Mouse (Mus musculus) heart, adult 8-10 months (tissue): ENCODE results near the gene Pelo. TPM values are rescaled to one million over a fixed set of nuclear protein-coding genes. Genes with fewer than 3 reads are reported as not detected.

Experiments
- DNase-seq: peaks from one replicate; pipeline ENCODE4 v3.0.0; 2022; ENCODE audit warnings: low spot score
- total RNA-seq, 4 experiments: library from RNA; stranded (reverse); gene quantifications; 2 replicates each; pipeline ENCODE4 v1.2.4; 2022

The Pelo gene
- total RNA-seq, 4 experiments from 2014 or later: 14.1 to 19.2 (median 17.9) TPM

- no peak for DNase-seq
Measured at GRCm38 (mm10) chr13:115096965-115097364, 7.0 kb upstream of the Pelo start.

- peak; percentile 45 for DNase-seq
Measured at GRCm38 (mm10) chr13:115096216-115096615, 6.2 kb upstream of the Pelo start.

GRCm38 (mm10) chr13:115095392-115095791 is 5.4 kb upstream of the Pelo start:
- DNase-seq: no peak

- DNase-seq: no peak
Measured at GRCm38 (mm10) chr13:115091511-115091910, 1.5 kb upstream of the Pelo start.

GRCm38 (mm10) chr13:115090977-115091445 is 1.0 kb upstream of the Pelo start:
- DNase-seq: no peak

- no peak for DNase-seq
Measured at GRCm38 (mm10) chr13:115089395-115090025, 476 bp downstream of the Pelo start.

- DNase-seq: no peak
Measured at GRCm38 (mm10) chr13:115089020-115089394, 979 bp downstream of the Pelo start.

- DNase-seq: no peak
Measured at GRCm38 (mm10) chr13:115085974-115086373, 4.0 kb downstream of the Pelo start.

GRCm38 (mm10) chr13:115082339-115082738 is 7.6 kb downstream of the Pelo start:
- no peak for DNase-seq

- DNase-seq: no peak
Measured at GRCm38 (mm10) chr13:115079996-115080585, 9.9 kb downstream of the Pelo start.

GRCm38 (mm10) chr13:115078997-115079685 is 10.8 kb downstream of the Pelo start:
- no peak for DNase-seq

- DNase-seq: peak; percentile 42
Measured at GRCm38 (mm10) chr13:115077346-115078134, 12.4 kb downstream of the Pelo start.

- DNase-seq: no peak
Measured at GRCm38 (mm10) chr13:115072386-115072785, 17.6 kb downstream of the Pelo start.

GRCm38 (mm10) chr13:115071431-115071830 is 18.6 kb downstream of the Pelo start:
- peak; percentile 56 for DNase-seq

GRCm38 (mm10) chr13:115067968-115068330 is 22.0 kb downstream of the Pelo start:
- DNase-seq: no peak

- DNase-seq: no peak
Measured at GRCm38 (mm10) chr13:115067324-115067967, 22.5 kb downstream of the Pelo start.

- no peak for DNase-seq
Measured at GRCm38 (mm10) chr13:115057555-115057954, 32.4 kb downstream of the Pelo start.

GRCm38 (mm10) chr13:115054783-115055182 is 35.2 kb downstream of the Pelo start:
- no peak for DNase-seq

GRCm38 (mm10) chr13:115052568-115052967 is 37.4 kb downstream of the Pelo start:
- DNase-seq: no peak

GRCm38 (mm10) chr13:115050660-115051559 is 39.1 kb downstream of the Pelo start:
- DNase-seq: no peak

- no peak for DNase-seq
Measured at GRCm38 (mm10) chr13:115042652-115043051, 47.3 kb downstream of the Pelo start.
